Mouse (Mus musculus) testis, postnatal 10 days (tissue): ENCODE data around the gene Mtcp1.

Experiments
- DNase-seq: peaks from one replicate; pipeline ENCODE4 v3.0.0; 2021; ENCODE audit warnings: low spot score

Gene Mtcp1

GRCm38 (mm10) chrX:75415936-75416785 is at the start of gene Mtcp1, which contains the start of the genes Cmc4 and Brcc3:
Gene Mtcp1 (minus strand): TSS chrX:75416588.
Gene Cmc4 (minus strand): TSS chrX:75416584.
Gene Brcc3 (plus strand): TSS chrX:75416628.
- DNase-seq, result peak; percentile 88

DNA sequence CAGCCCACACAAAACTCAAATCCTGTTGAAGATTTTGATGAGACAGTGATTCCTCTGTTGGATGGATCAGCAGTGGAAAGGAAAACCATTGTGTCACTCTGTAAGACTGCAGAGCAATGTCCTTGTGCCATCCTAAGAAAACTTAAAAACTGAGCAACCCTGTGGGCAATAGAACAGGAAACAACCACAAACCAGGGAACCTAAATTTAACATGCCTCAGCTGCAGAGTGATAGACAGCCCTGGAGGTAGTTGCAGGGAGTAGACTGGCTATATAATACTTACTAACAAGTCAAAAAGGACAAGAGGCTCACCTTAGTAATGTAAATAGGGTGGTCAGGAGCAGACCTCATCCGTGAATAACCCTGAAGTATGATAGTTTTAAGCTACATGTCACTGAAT is 38.2 kb upstream of the Mtcp1 start:
- no peak for DNase-seq

DNA sequence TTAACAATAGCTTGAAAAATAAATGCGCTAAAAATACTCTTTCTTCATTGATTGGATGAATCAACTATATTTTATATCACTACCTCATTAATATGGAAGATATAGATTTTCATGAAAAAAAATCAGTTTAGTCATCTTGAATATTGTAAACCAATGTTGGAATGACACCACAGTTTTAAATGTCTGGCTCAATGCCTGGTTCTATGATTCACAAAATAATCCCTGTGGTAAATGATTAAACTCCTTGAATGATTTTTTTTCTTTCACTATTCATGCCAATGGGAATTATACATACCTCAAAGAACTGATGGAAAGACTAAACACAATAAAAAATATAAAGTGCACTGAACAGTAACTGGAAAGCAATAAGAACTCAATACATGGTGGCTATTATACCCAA is 6.7 kb downstream of the Mtcp1 start:
- DNase-seq, result no peak

DNA sequence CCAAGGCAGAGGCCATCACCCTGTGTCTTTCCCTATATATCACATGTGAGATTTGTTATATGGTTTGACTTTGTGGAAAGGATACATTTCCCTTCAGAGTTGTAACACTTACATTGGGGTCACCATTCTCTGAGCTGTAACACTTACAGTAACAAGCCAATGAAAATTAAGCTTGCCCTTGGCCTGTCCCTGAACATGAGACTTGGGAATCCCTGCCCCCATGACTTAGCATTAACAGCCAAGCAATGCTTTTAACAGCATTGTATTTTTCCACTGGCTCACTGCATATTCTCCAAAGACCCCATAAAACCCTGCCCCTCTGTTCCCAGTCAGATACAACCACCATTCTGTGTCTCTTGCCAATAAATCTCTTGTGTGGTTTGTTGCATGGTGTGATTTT is 13.0 kb downstream of the Mtcp1 start:
- DNase-seq, result no peak

GRCm38 (mm10) chrX:75402668-75403067 is 13.7 kb downstream of the Mtcp1 start:
- DNase-seq, result no peak

- no peak for DNase-seq
Measured at GRCm38 (mm10) chrX:75399471-75399870, 16.9 kb downstream of the Mtcp1 start.

DNA sequence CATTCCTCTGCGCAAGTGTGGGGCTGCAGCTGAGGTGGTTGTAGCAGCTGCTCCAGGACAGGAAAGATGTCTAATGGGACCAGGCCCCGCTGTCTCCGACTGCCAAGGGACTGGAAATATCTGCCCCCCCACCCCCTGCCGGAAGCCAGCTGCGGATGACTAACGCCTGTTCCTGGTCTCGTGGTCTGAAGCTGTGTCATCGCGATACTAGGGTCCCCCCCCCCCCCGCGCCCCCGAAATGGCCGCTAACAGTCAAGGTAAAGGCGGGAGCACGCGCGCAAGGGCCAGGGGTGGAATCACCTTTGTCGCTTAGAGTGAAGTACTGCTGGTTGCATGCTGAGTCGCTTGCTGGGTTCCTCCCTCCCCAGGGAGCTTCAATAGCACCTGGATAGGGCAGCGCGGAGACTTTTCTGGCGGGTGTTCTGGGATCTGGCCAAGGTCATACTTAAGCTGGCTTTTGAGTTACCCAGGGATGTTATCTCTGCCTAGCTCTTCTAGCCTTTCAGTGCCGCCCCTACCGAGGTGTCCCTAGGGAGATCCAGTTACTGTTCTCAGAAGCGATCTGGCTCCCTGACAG is 34.1 kb downstream of the Mtcp1 start, which contains the start of the genes Fundc2 and F8:
Fundc2 (plus strand) TSS at position 205 of the 577 bp plus-strand sequence.
F8 (minus strand) TSS at position 421 of the 577 bp plus-strand sequence.
- DNase-seq, result peak; percentile 78

DNA sequence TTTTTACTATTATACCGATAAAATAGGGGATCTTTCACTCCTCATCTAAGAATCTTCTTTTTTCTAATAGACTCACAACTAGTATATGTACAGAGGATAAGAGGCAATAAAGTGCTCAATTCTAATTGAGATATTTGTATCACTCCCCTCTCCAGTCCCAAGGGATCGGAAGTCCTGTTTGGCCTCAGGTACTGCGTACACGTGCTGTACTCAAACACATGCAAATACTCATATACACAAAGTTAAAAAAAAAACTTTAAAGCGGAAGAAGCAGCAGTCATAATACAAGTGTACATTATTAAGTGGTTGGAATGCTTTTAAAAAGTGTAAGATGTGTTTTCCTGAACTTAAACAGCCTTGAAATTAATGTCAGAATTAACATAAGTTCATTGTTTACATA is 34.7 kb downstream of the Mtcp1 start:
- no peak for DNase-seq

DNA sequence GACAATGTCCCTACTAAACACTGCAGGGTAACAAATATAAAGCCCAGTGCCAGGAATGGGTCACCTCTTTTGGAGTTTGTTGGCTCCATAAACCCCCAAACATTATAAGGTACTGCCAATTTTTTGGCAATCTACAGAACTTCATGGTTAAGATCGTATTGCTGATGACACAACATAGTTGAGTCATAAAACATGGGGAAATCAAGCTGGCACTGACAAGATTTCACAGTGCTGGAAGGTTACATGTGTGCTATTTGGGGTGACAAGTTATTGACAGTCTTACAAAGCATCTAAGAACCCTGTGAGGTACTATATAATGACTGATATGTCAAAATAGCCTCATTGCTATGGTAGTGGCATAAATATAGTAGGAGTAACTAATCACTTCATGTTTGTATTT is 35.2 kb downstream of the Mtcp1 start:
- no peak for DNase-seq

- DNase-seq, result no peak
Measured at GRCm38 (mm10) chrX:75376815-75377214, 39.6 kb downstream of the Mtcp1 start.

DNA sequence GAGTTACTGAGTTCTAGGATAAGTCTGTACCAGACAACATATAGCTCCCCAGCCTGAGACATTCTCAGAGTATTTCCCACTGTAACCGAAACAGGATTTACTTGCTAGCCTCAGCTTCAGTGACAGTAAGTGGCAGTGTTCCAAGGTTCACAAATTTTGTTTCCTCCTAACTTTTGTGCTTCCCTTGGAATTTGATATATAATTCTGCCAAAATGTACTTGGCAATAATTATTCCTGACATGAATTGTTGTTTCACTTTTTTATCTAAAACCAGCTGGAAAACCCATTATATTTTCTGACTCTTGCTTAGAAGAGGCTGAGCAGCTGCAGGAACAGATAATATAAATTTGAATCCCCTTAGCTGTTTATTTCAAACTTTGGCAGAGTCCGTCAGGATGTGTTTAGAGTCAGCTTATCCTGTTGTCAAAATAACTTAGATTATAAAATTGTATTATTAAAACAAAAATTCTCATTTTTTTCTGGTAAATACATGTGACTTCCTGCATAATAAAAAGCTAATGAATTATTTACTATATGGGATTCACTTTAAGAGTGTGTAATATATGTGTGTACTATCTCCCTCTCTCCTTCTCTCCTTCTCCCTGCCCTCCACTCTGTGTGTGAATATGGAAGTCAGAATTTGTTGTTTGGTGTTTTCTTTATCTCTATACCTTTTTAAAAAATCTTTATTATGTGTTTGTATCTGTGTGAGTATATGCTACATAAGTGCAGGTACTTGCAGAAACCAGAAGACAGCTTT is 43.5 kb downstream of the Mtcp1 start:
- no peak for DNase-seq

GRCm38 (mm10) chrX:75370197-75370596 is 46.2 kb downstream of the Mtcp1 start:
- DNase-seq, result peak; percentile 38
